Mouse (Mus musculus): Measurements from ENCODE around the gene Gm10260. TPM values are rescaled to one million over a fixed set of nuclear protein-coding genes. Genes with fewer than 3 reads are reported as not detected.

Gene Gm10260
- total and polyA plus RNA-seq, 2 experiments = 6.6 to 10.0 TPM

DNA sequence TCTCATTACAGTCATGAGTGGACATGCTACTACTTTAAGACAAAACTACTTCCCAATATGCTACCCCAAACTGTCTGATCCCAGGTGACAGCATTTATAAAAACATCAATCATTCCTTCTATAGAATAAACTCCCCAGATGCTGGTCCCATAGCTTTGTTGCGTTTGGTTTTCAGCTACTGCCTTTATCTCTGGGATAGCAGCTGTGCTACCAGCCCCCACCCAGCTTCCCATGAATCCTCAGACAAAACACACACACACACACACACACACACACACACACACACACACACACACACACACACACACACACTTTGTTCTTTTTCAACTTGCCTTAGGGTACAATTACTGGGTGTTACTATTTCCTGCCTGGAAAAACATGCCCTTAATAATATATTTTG, 33.5 kb upstream of the Gm10260 start:
- no peak overlapping the region for H3K27ac ChIP-seq (replicated peaks; ENCODE audit: insufficient read depth, low read depth, low read length)
- H3K4me1 ChIP-seq (ENCODE audit: control insufficient read depth, insufficient read depth, low read length) = no peaks in the 10 kb centered on the region
- no peak overlapping the region for H3K4me3 ChIP-seq (ENCODE audit: insufficient read depth, low read depth, low read length)
- H3K36me3 ChIP-seq (ENCODE audit: control insufficient read depth, insufficient read depth, low read length) = no peaks in the 10 kb centered on the region
- no peak for DNase-seq (ENCODE audit: extremely low read depth, low read depth, low spot score)
- no peaks in the 10 kb centered on the region for H3K79me2 ChIP-seq (ENCODE audit: control insufficient read depth, insufficient read depth, low read length)
- TF ChIP-seq POLR2A (IDR thresholded peaks at IDR 0.05; ENCODE audit: extremely low read depth, insufficient read depth, low read length) (no peak), CTCF (IDR thresholded peaks at IDR 0.05; ENCODE audit: low read depth, low read length) (no peak)
- H3K27me3 ChIP-seq (ENCODE audit: control insufficient read depth, insufficient read depth, low read length) = no peaks in the 10 kb centered on the region
- no peak overlapping the region for H3K9ac ChIP-seq (ENCODE audit: low read depth, low read length)
- WGBS = 96% methylated on average over 1 of the region's 1 CpGs

DNA sequence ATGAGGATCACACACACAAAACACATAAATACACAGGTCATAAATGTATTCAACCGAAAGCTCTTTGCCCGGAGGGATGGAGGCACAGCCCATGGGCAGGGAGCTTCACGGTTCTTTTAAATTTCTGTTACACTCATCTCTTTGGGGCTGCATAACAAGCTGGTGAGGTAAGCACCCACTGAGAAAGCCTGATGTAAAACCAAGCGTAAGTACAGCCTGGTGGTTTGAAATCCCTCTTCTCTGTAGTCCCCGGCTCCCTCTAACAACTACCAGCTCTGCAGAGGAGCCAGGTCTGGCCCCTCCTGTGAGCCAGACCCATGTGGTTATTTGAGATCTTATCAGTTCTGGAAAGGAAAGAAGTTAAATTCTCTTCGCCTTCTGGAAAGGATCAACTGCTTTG, 31.2 kb upstream of the Gm10260 start:
- no peak overlapping the region for H3K27ac ChIP-seq (replicated peaks; ENCODE audit: insufficient read depth, low read depth, low read length)
- no peak for DNase-seq (ENCODE audit: extremely low read depth, low read depth, low spot score)
- H3K36me3 ChIP-seq (ENCODE audit: control insufficient read depth, insufficient read depth, low read length) = no peaks in the 10 kb centered on the region
- WGBS = 80% methylated on average over 6 of the region's 6 CpGs
- no peak overlapping the region for H3K4me3 ChIP-seq (ENCODE audit: insufficient read depth, low read depth, low read length)
- H3K4me1 ChIP-seq (ENCODE audit: control insufficient read depth, insufficient read depth, low read length) = no peaks in the 10 kb centered on the region
- H3K79me2 ChIP-seq (ENCODE audit: control insufficient read depth, insufficient read depth, low read length) = no peaks in the 10 kb centered on the region
- TF ChIP-seq CTCF (IDR thresholded peaks at IDR 0.05; ENCODE audit: low read depth, low read length) (no peak), POLR2A (IDR thresholded peaks at IDR 0.05; ENCODE audit: extremely low read depth, insufficient read depth, low read length) (no peak)
- no peak overlapping the region for H3K9ac ChIP-seq (ENCODE audit: low read depth, low read length)
- H3K27me3 ChIP-seq (ENCODE audit: control insufficient read depth, insufficient read depth, low read length) = no peaks in the 10 kb centered on the region

- Histone ChIP-seq H3K27me3 (ENCODE audit: control insufficient read depth, insufficient read depth, low read length) (no peaks in the 10 kb centered on the region), H3K4me1 (ENCODE audit: control insufficient read depth, insufficient read depth, low read length) (no peaks in the 10 kb centered on the region), H3K79me2 (ENCODE audit: control insufficient read depth, insufficient read depth, low read length) (no peaks in the 10 kb centered on the region), H3K4me3 (ENCODE audit: insufficient read depth, low read depth, low read length) (no peak overlapping the region), H3K36me3 (ENCODE audit: control insufficient read depth, insufficient read depth, low read length) (no peaks in the 10 kb centered on the region), H3K27ac (replicated peaks; ENCODE audit: insufficient read depth, low read depth, low read length) (no peak overlapping the region), H3K9ac (ENCODE audit: low read depth, low read length) (no peak overlapping the region)
- TF ChIP-seq CTCF (IDR thresholded peaks at IDR 0.05; ENCODE audit: low read depth, low read length) (no peak), POLR2A (IDR thresholded peaks at IDR 0.05; ENCODE audit: extremely low read depth, insufficient read depth, low read length) (no peak)
- no peak for DNase-seq (ENCODE audit: extremely low read depth, low read depth, low spot score)
- WGBS = 71% methylated on average over 12 of the region's 12 CpGs
Measured at GRCm38 (mm10) chr13:97789782-97790450, 29.5 kb upstream of the Gm10260 start.

DNA sequence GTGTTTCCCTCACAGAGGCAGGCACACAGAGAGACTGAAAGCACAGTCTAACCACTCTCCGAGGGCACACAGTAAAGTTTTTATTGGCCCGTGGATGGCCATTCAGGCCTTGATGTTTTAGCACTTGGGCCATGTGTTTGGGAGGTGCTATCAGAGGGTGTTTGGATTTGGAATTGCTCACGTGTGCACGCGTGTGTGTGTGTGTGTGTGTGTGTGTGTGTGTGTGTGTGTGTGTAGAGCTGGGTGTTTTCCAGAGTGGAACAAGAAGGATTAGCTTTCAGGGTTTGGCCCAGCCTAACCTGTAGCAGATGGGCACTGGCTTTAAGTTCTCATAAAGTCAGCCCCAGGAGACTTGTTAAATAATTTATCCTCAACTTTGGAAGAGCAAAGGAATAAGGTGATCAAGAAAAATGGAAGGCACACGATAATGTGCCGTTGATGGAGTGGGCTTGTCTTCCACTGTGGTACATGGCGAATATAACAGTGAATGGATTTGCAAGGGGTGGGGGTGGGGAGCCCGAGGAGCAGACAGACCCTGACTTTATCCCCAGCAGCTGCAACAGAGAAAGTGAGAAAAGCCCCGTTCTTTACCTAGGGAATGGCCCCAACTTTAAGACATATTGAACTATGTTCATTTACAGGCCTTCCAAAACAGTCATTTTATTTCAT, 24.9 kb upstream of the Gm10260 start:
- H3K27me3 ChIP-seq (ENCODE audit: control insufficient read depth, insufficient read depth, low read length) = no peaks in the 10 kb centered on the region
- 94% methylated on average over 10 of the region's 10 CpGs for WGBS
- H3K27ac ChIP-seq (replicated peaks; ENCODE audit: insufficient read depth, low read depth, low read length) = no peak overlapping the region
- no peaks in the 10 kb centered on the region for H3K36me3 ChIP-seq (ENCODE audit: control insufficient read depth, insufficient read depth, low read length)
- H3K4me3 ChIP-seq (ENCODE audit: insufficient read depth, low read depth, low read length) = no peak overlapping the region
- no peak for DNase-seq (ENCODE audit: extremely low read depth, low read depth, low spot score)
- no peaks in the 10 kb centered on the region for H3K79me2 ChIP-seq (ENCODE audit: control insufficient read depth, insufficient read depth, low read length)
- H3K9ac ChIP-seq (ENCODE audit: low read depth, low read length) = no peak overlapping the region
- H3K4me1 ChIP-seq (ENCODE audit: control insufficient read depth, insufficient read depth, low read length) = no peaks in the 10 kb centered on the region
- no peak for TF ChIP-seq POLR2A (IDR thresholded peaks at IDR 0.05; ENCODE audit: extremely low read depth, insufficient read depth, low read length)
- no peak for TF ChIP-seq CTCF (IDR thresholded peaks at IDR 0.05; ENCODE audit: low read depth, low read length)

- H3K9ac ChIP-seq (ENCODE audit: low read depth, low read length) = no peak overlapping the region
- H3K4me1 ChIP-seq (ENCODE audit: control insufficient read depth, insufficient read depth, low read length) = no peaks in the 10 kb centered on the region
- TF ChIP-seq POLR2A (IDR thresholded peaks at IDR 0.05; ENCODE audit: extremely low read depth, insufficient read depth, low read length) (no peak), CTCF (IDR thresholded peaks at IDR 0.05; ENCODE audit: low read depth, low read length) (no peak)
- H3K27me3 ChIP-seq (ENCODE audit: control insufficient read depth, insufficient read depth, low read length) = no peaks in the 10 kb centered on the region
- WGBS = 86% methylated on average over 8 of the region's 8 CpGs
- H3K27ac ChIP-seq (replicated peaks; ENCODE audit: insufficient read depth, low read depth, low read length) = no peak overlapping the region
- H3K79me2 ChIP-seq (ENCODE audit: control insufficient read depth, insufficient read depth, low read length) = no peaks in the 10 kb centered on the region
- no peaks in the 10 kb centered on the region for H3K36me3 ChIP-seq (ENCODE audit: control insufficient read depth, insufficient read depth, low read length)
- no peak for DNase-seq (ENCODE audit: extremely low read depth, low read depth, low spot score)
- H3K4me3 ChIP-seq (ENCODE audit: insufficient read depth, low read depth, low read length) = no peak overlapping the region
Measured at GRCm38 (mm10) chr13:97783423-97784143, 23.2 kb upstream of the Gm10260 start.
